Mouse (Mus musculus) hematopoietic stem cell, adult 5-6 weeks (primary cell): ENCODE data around the gene Mst1r. TPM values are rescaled to one million over a fixed set of nuclear protein-coding genes. Genes with fewer than 3 reads are reported as not detected.
A peak's percentile ranks its signal among the peaks of the same experiment; 100 is the strongest.

Experiments
- ATAC-seq, 2 experiments: fragments of 125-278 bp in 1 of 2; replicated peaks in 1 of 2; 2 replicates each; pipeline ENCODE4 v1.8.0; 2016 to 2017; ENCODE audit warnings: inconsistent platforms in 2 of 2, mild to moderate bottlenecking in 2 of 2, moderate number of reproducible peaks in 2 of 2, low read depth in 1 of 2, moderate TSS enrichment in 1 of 2; ENCODE audit not compliant: low FRiP score in 2 of 2, poor library complexity in 2 of 2, severe bottlenecking in 2 of 2, insufficient read depth in 1 of 2, low TSS enrichment in 1 of 2
- total RNA-seq: library from RNA; stranded (forward); fragments of 172-1452, 232-1000 nt; gene quantifications from 2 replicates; pipeline ENCODE4 v1.2.3, GENCODE M21; 2017

Gene Mst1r
- total RNA-seq, 1 experiment from 2014 or later, result not detected

- no peak for ATAC-seq
Observed at GRCm38 (mm10) chr9:107936215-107936822, 29.6 kb downstream of the Mst1r start.

- ATAC-seq, result no peak
Observed at GRCm38 (mm10) chr9:107936831-107937230, 30.2 kb downstream of the Mst1r start.

- ATAC-seq, result no peak
Observed at GRCm38 (mm10) chr9:107947241-107948194, 40.8 kb downstream of the Mst1r start.

GRCm38 (mm10) chr9:107949184-107949921, 42.7 kb downstream of the Mst1r start:
- no peak for ATAC-seq

GRCm38 (mm10) chr9:107949922-107950235, 43.2 kb downstream of the Mst1r start, which contains the start of gene Traip:
Gene Traip, plus strand, starts transcription at chr9:107950136.
- ATAC-seq, result no peak

- ATAC-seq, result peak; percentile 82 to 93
Observed at GRCm38 (mm10) chr9:107950460-107951355, 44.0 kb downstream of the Mst1r start.

GRCm38 (mm10) chr9:107955613-107956289, 49.1 kb downstream of the Mst1r start:
- ATAC-seq, result no peak

GRCm38 (mm10) chr9:107957141-107957540, 50.5 kb downstream of the Mst1r start:
- no peak for ATAC-seq

GRCm38 (mm10) chr9:107959896-107960295, 53.2 kb downstream of the Mst1r start:
- ATAC-seq, result no peak

- ATAC-seq, result peak; percentile 58 to 75
Observed at GRCm38 (mm10) chr9:107960928-107961327, 54.3 kb downstream of the Mst1r start.

GRCm38 (mm10) chr9:107961351-107961762, 54.7 kb downstream of the Mst1r start:
- no peak for ATAC-seq

- peak in 1 of 2 experiments; percentile 27; a peak in 2 of 4 replicates for ATAC-seq
Observed at GRCm38 (mm10) chr9:107961881-107962280, 55.2 kb downstream of the Mst1r start.

GRCm38 (mm10) chr9:107962916-107963315, 56.2 kb downstream of the Mst1r start:
- ATAC-seq, result no peak

GRCm38 (mm10) chr9:107963700-107964099, 57.0 kb downstream of the Mst1r start:
- ATAC-seq, result peak; percentile 54 to 68

GRCm38 (mm10) chr9:107964681-107965080, 58.0 kb downstream of the Mst1r start:
- ATAC-seq, result no peak

- ATAC-seq, result no peak
Observed at GRCm38 (mm10) chr9:107966676-107967075, 60.0 kb downstream of the Mst1r start.
